Mouse (Mus musculus) liver, adult 2 months (tissue): ENCODE data around the gene Gm10964. TPM values are rescaled to one million over a fixed set of nuclear protein-coding genes. Genes with fewer than 3 reads are reported as not detected.

Experiments
- DNase-seq: peaks from one replicate; pipeline ENCODE4 v3.0.0-alpha.2; 2011; ENCODE audit warnings: low read depth, low spot score; ENCODE audit errors: extremely low read depth
- H3K27ac ChIP-seq: fragments of 200-500 bp; replicated peaks from 2 replicates; pipeline ENCODE4 v1.5.1; 2012; ENCODE audit warnings: low read depth, mild to moderate bottlenecking, control low read depth, inconsistent platforms, low read length; ENCODE audit not compliant: insufficient read depth
- H3K27me3 ChIP-seq: fragments of 200-500 bp; 2 replicates; pipeline ENCODE4 v1.6.1; 2012; ENCODE audit warnings: mild to moderate bottlenecking, moderate library complexity, low read length, inconsistent platforms; ENCODE audit not compliant: control insufficient read depth, insufficient read depth
- H3K36me3 ChIP-seq: fragments of 200-500 bp; 2 replicates; pipeline ENCODE4 v1.6.1; 2012; ENCODE audit warnings: low read length, inconsistent platforms; ENCODE audit not compliant: control insufficient read depth, insufficient read depth
- H3K4me1 ChIP-seq: fragments of 200-500 bp; 2 replicates; pipeline ENCODE4 v1.6.1; 2011; ENCODE audit warnings: low read length; ENCODE audit not compliant: control insufficient read depth, insufficient read depth
- H3K4me3 ChIP-seq: fragments of 200-500 bp; 2 replicates; pipeline ENCODE4 v1.5.1; 2011; ENCODE audit warnings: low read depth, mild to moderate bottlenecking, control low read depth, low read length, moderate library complexity; ENCODE audit not compliant: insufficient read depth
- H3K79me2 ChIP-seq: fragments of 200-500 bp; 2 replicates; pipeline ENCODE4 v1.6.1; 2012; ENCODE audit warnings: inconsistent platforms, mild to moderate bottlenecking, low read length, moderate library complexity; ENCODE audit not compliant: control insufficient read depth, insufficient read depth
- H3K9ac ChIP-seq: fragments of 200-500 bp; 2 replicates; pipeline ENCODE4 v1.6.1; 2012; ENCODE audit warnings: low read depth, mild to moderate bottlenecking, control low read depth, inconsistent platforms, low read length
- CTCF ChIP-seq: fragments of 200-500 bp; IDR thresholded peaks from 2 replicates; pipeline ENCODE4 v1.5.1; 2011; ENCODE audit warnings: low read depth, low read length, control low read depth
- POLR2A ChIP-seq: fragments of 200-500 bp; IDR thresholded peaks from 2 replicates; pipeline ENCODE4 v1.6.1; 2011; ENCODE audit warnings: low read length, control low read depth; ENCODE audit not compliant: insufficient read depth; ENCODE audit errors: extremely low read depth
- WGBS: fragments of 180-500 bp; shearing (Covaris S2); methylation state at CpG from one replicate; pipeline ENCODE4 v1.1.7; 2018; 5-methylcytosine and 5-hydroxymethylcytosine counted together
- polyA plus RNA-seq: library from polyadenylated mRNA; depleted of rRNA; stranded (reverse); fragments of >200 nt; gene quantifications from 2 replicates; pipeline ENCODE4 v1.2.3, GENCODE M21; 2012
- total RNA-seq: library from RNA; depleted of rRNA; stranded (reverse); fragments of >200 nt; gene quantifications from 2 replicates; pipeline ENCODE4 v1.2.3, GENCODE M21; 2014

Gm10964 gene
- total and polyA plus RNA-seq, 2 experiments = not detected

GRCm38 (mm10) chr3:103709470-103710040 is 29.6 kb upstream of the Gm10964 start:
- 94% methylated on average over 5 of the region's 5 CpGs for WGBS
- no peak for DNase-seq
- no peak overlapping the region for H3K4me3 ChIP-seq
- TF ChIP-seq CTCF (no peak), POLR2A (no peak)
- no peak overlapping the region for H3K9ac ChIP-seq
- no peaks in the 10 kb centered on the region for H3K27me3 ChIP-seq
- H3K79me2 ChIP-seq = no peaks in the 10 kb centered on the region
- H3K36me3 ChIP-seq = no peaks in the 10 kb centered on the region
- H3K27ac ChIP-seq = no peak overlapping the region
- peaks cover 3% of the 10 kb centered on the region; the same call in 1 of the 2 replicates for H3K4me1 ChIP-seq

DNA sequence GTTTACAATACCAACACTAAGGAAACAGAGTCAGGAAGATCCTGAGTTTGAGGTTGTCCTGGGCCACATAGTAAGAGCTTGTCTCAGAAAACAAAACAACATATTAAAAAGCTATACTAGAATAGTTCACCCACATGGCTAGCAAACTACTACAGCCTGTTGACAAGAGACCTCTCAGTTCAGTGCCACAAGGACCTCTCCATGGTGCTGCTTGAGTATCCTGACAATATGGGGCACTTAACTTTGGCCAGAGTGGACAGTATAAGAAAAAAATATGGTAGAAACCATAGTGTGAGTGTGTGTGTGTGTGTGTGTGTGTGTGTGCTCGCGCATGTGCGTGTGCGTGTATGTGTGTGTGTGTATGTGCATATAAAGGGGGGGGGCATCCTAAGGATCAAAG is 27.0 kb upstream of the Gm10964 start:
- Histone ChIP-seq H3K36me3 (no peaks in the 10 kb centered on the region), H3K9ac (no peak overlapping the region), H3K79me2 (no peaks in the 10 kb centered on the region), H3K27me3 (no peaks in the 10 kb centered on the region), H3K4me3 (no peak overlapping the region), H3K4me1 (no peaks in the 10 kb centered on the region), H3K27ac (no peak overlapping the region)
- WGBS = 97% methylated on average over 4 of the region's 4 CpGs
- DNase-seq = no peak
- no peak for TF ChIP-seq CTCF
- TF ChIP-seq POLR2A = no peak

DNA sequence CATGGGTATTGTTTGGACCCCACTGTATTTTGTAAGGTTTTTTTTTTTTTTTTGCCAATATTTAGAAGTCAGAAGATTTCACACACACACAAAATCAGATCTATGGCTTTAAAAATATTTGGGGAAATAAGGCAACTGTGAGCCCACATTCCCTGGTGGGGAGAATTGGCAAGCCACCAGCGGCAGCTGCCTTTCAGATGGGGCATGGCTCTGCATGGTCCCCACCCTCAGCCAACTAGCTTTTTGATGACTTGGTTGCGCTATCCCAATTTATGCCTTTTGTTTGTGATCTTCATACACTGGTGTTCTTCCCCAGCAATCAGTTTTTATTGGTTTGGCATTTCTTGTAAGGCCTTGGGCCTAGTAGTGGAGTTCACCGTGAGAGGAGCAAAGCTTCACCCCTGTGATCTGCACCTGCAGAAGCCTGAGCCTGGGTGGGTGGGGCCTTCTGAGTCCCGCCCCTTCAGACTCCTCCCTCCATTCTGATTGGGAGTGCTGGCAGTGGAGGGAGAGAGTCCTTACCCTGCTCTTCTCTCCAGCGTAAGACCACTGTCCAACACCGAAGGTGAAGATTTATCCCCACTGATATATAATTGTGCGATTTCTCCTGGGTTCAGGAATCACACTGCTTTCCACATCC is 24.8 kb upstream of the Gm10964 start:
- no peak for DNase-seq
- no peak overlapping the region for H3K27ac ChIP-seq
- H3K27me3 ChIP-seq = no peaks in the 10 kb centered on the region
- no peak overlapping the region for H3K9ac ChIP-seq
- no peaks in the 10 kb centered on the region for H3K79me2 ChIP-seq
- H3K4me3 ChIP-seq = no peak overlapping the region
- no peaks in the 10 kb centered on the region for H3K36me3 ChIP-seq
- TF ChIP-seq CTCF (no peak), POLR2A (no peak)
- 68% methylated on average over 7 of the region's 7 CpGs for WGBS
- no peaks in the 10 kb centered on the region for H3K4me1 ChIP-seq

- TF ChIP-seq POLR2A = no peak
- TF ChIP-seq CTCF = no peak
- no peak for DNase-seq
- no peaks in the 10 kb centered on the region for H3K36me3 ChIP-seq
- H3K9ac ChIP-seq = no peak overlapping the region
- no peaks in the 10 kb centered on the region for H3K4me1 ChIP-seq
- H3K4me3 ChIP-seq = no peak overlapping the region
- WGBS = 81% methylated on average over 8 of the region's 8 CpGs
- no peaks in the 10 kb centered on the region for H3K27me3 ChIP-seq
- H3K27ac ChIP-seq = no peak overlapping the region
- no peaks in the 10 kb centered on the region for H3K79me2 ChIP-seq
These were observed 24.2 kb upstream of the Gm10964 start for GRCm38 (mm10) chr3:103714942-103715341.

- no peak for DNase-seq
- no peaks in the 10 kb centered on the region for H3K79me2 ChIP-seq
- H3K4me3 ChIP-seq = no peak overlapping the region
- H3K27ac ChIP-seq = no peak overlapping the region
- TF ChIP-seq POLR2A (no peak), CTCF (no peak)
- 72% methylated on average over 11 of the region's 11 CpGs for WGBS
- no peaks in the 10 kb centered on the region for H3K36me3 ChIP-seq
- H3K9ac ChIP-seq = no peak overlapping the region
- no peaks in the 10 kb centered on the region for H3K27me3 ChIP-seq
- no peaks in the 10 kb centered on the region for H3K4me1 ChIP-seq
These were observed 23.1 kb upstream of the Gm10964 start for GRCm38 (mm10) chr3:103715762-103716693.
